Mouse (Mus musculus) MEL (cell line): ENCODE data around the gene Fstl3. TPM values are rescaled to one million over a fixed set of nuclear protein-coding genes. Genes with fewer than 3 reads are reported as not detected.

Source experiments
- DNase-seq: peaks from one replicate; pipeline ENCODE4 v3.0.0; 2011; ENCODE audit warnings: low read depth, low spot score
- H3K27ac ChIP-seq: 2 replicates; pipeline ENCODE4 v1.5.1; 2012; ENCODE audit warnings: low read depth, mild to moderate bottlenecking, control low read depth, low read length, moderate library complexity; ENCODE audit not compliant: control insufficient read depth
- H3K27me3 ChIP-seq, 2 experiments: fragments of 150-350 bp in 1 of 2; sonication (generic) in 1 of 2; 2 replicates each; pipeline ENCODE4 v1.6.1; 2012; ENCODE audit warnings: low read length in 2 of 2, mild to moderate bottlenecking in 2 of 2, improper control_type of control experiment in 1 of 2, moderate library complexity in 1 of 2; ENCODE audit not compliant: insufficient read depth in 2 of 2, control insufficient read depth in 1 of 2
- H3K36me3 ChIP-seq, 2 experiments: 2 replicates each; pipeline ENCODE4 v1.6.1; 2012 to 2014; ENCODE audit warnings: low read length in 2 of 2, improper control_type of control experiment in 1 of 2, inconsistent platforms in 1 of 2, mild to moderate bottlenecking in 1 of 2; ENCODE audit not compliant: insufficient read depth in 2 of 2, control insufficient read depth in 1 of 2
- H3K4me1 ChIP-seq, 2 experiments: fragments of 150-350 bp in 1 of 2; sonication (generic) in 1 of 2; 2 replicates each; pipeline ENCODE4 v1.6.1; 2012; ENCODE audit warnings: low read length in 2 of 2, improper control_type of control experiment in 1 of 2, mild to moderate bottlenecking in 1 of 2; ENCODE audit not compliant: insufficient read depth in 2 of 2, control insufficient read depth in 1 of 2
- H3K4me3 ChIP-seq, 2 experiments: fragments of 150-350 bp in 1 of 2; sonication (generic) in 1 of 2; 2 replicates each; pipeline ENCODE4 v1.5.1; 2012; ENCODE audit warnings: low read depth in 2 of 2, low read length in 2 of 2, mild to moderate bottlenecking in 2 of 2, moderate library complexity in 2 of 2, control low read depth in 1 of 2, improper control_type of control experiment in 1 of 2; ENCODE audit not compliant: control insufficient read depth in 1 of 2, insufficient read depth in 1 of 2
- H3K79me2 ChIP-seq: 2 replicates; pipeline ENCODE4 v1.6.1; 2012; ENCODE audit warnings: mild to moderate bottlenecking, low read length, moderate library complexity; ENCODE audit not compliant: control insufficient read depth, poor library complexity, insufficient read depth
- H3K9ac ChIP-seq: 2 replicates; pipeline ENCODE4 v1.6.1; 2012; ENCODE audit warnings: low read depth, mild to moderate bottlenecking, control low read depth, low read length, moderate library complexity; ENCODE audit not compliant: control insufficient read depth, poor library complexity, severe bottlenecking
- H3K9me3 ChIP-seq: fragments of 150-350 bp; sonication (generic); replicated peaks from 2 replicates; pipeline ENCODE4 v1.6.1; 2012; ENCODE audit warnings: mild to moderate bottlenecking, low read length, improper control_type of control experiment, moderate library complexity; ENCODE audit not compliant: insufficient read depth
- CHD1 ChIP-seq: IDR thresholded peaks from 2 replicates; pipeline ENCODE4 v1.6.1; 2012; ENCODE audit warnings: low read depth, mild to moderate bottlenecking, inconsistent platforms, low read length, improper control_type of control experiment
- CTCF ChIP-seq, 3 experiments: IDR thresholded peaks in 2 of 3; conservative IDR thresholded peaks in 1 of 3; 2 replicates each; pipeline ENCODE4 v1.5.1; 2011 to 2012; ENCODE audit warnings: low read length in 3 of 3, low read depth in 2 of 3, mild to moderate bottlenecking in 2 of 3, improper control_type of control experiment in 1 of 3, inconsistent platforms in 1 of 3, mixed read lengths in 1 of 3, moderate library complexity in 1 of 3; ENCODE audit not compliant: control insufficient read depth in 1 of 3, insufficient read depth in 1 of 3, poor library complexity in 1 of 3, severe bottlenecking in 1 of 3
- EP300 ChIP-seq, 2 experiments: IDR thresholded peaks; 2 replicates each; pipeline ENCODE4 v1.6.1; 2011; ENCODE audit warnings: improper control_type of control experiment in 2 of 2, low read length in 2 of 2, low read depth in 1 of 2, mild to moderate bottlenecking in 1 of 2
- GABPA ChIP-seq: IDR thresholded peaks from 2 replicates; pipeline ENCODE4 v1.6.1; 2012; ENCODE audit warnings: low read depth, mild to moderate bottlenecking, inconsistent platforms, low read length, improper control_type of control experiment, moderate library complexity
- GATA1 ChIP-seq: IDR thresholded peaks from 2 replicates; pipeline ENCODE4 v1.6.1; 2011; ENCODE audit warnings: low read depth, low read length, improper control_type of control experiment
- MAFK ChIP-seq: IDR thresholded peaks from 2 replicates; pipeline ENCODE4 v1.6.1; 2011; ENCODE audit warnings: low read depth, mild to moderate bottlenecking, low read length, improper control_type of control experiment, borderline replicate concordance
- MEF2A ChIP-seq: IDR thresholded peaks from 2 replicates; pipeline ENCODE4 v1.6.1; 2014; ENCODE audit warnings: low read depth, mild to moderate bottlenecking, inconsistent platforms, low read length, improper control_type of control experiment; ENCODE audit not compliant: poor library complexity, insufficient replicate concordance, severe bottlenecking; ENCODE audit errors: extremely low read depth
- POLR2AphosphoS2 ChIP-seq: IDR thresholded peaks from 2 replicates; pipeline ENCODE4 v1.6.1; 2011; ENCODE audit warnings: low read length, improper control_type of control experiment
- RAD21 ChIP-seq: IDR thresholded peaks from 2 replicates; pipeline ENCODE4 v1.6.1; 2011; ENCODE audit warnings: mild to moderate bottlenecking, low read depth, low read length, improper control_type of control experiment
- TAL1 ChIP-seq: IDR thresholded peaks from 2 replicates; pipeline ENCODE4 v1.6.1; 2012; ENCODE audit warnings: mild to moderate bottlenecking, inconsistent platforms, low read length, moderate library complexity, mixed read lengths
- TBP ChIP-seq: IDR thresholded peaks from 2 replicates; pipeline ENCODE4 v1.8.0; 2011; ENCODE audit warnings: low read depth, low read length, improper control_type of control experiment
- TCF12 ChIP-seq: IDR thresholded peaks from 2 replicates; pipeline ENCODE4 v1.6.1; 2014; ENCODE audit warnings: low read depth, mild to moderate bottlenecking, inconsistent platforms, low read length, improper control_type of control experiment, moderate library complexity
- ZKSCAN1 ChIP-seq: IDR thresholded peaks from 2 replicates; pipeline ENCODE4 v1.6.1; 2012; ENCODE audit warnings: low read depth, mild to moderate bottlenecking, inconsistent platforms, low read length, improper control_type of control experiment, moderate library complexity
- polyA plus RNA-seq, 2 experiments: library from polyadenylated mRNA; stranded (reverse) in 1 of 2; unstranded in 1 of 2; fragments of >175 nt in 1 of 2; fragments of >200 nt in 1 of 2; gene quantifications; 2 replicates each; pipeline versions ENCODE4 v1.2.1 to v1.2.4; 2012; ENCODE audit warnings: low replicate concordance in 2 of 2, low read depth in 1 of 2; ENCODE audit not compliant: insufficient read length in 2 of 2, insufficient read depth in 1 of 2, missing spikeins in 1 of 2
- total RNA-seq: library from RNA; depleted of rRNA; stranded (reverse); fragments of 300-350 nt; gene quantifications from 2 replicates; pipeline ENCODE4 v1.2.3, GENCODE M21; 2012

The Fstl3 gene
- total and polyA plus RNA-seq, 3 experiments = 4.3 to 7.1 TPM; not detected in 1

GRCm38 (mm10) chr10:79820277-79820676 is 43.2 kb downstream of the Fstl3 start:
- no peak overlapping the region for H3K27ac ChIP-seq
- no peak overlapping the region for H3K4me3 ChIP-seq
- no peaks in the 10 kb centered on the region for H3K79me2 ChIP-seq
- H3K4me1 ChIP-seq = peaks cover 0 to 10% of the 10 kb centered on the region in 2 experiments; a peak in 1 of 4 replicates
- no peaks in the 10 kb centered on the region for H3K36me3 ChIP-seq
- no peak for TF ChIP-seq GATA1
- no peak for TF ChIP-seq GABPA
- no peak for TF ChIP-seq MEF2A
- no peak for TF ChIP-seq ZKSCAN1
- H3K9me3 ChIP-seq = no peaks in the 10 kb centered on the region
- no peaks in the 10 kb centered on the region for H3K27me3 ChIP-seq
- no peak for DNase-seq
- no peak overlapping the region for H3K9ac ChIP-seq

- no peaks in the 10 kb centered on the region for H3K9me3 ChIP-seq
- no peak for DNase-seq
- H3K36me3 ChIP-seq = no peaks in the 10 kb centered on the region
- H3K27me3 ChIP-seq = no peaks in the 10 kb centered on the region
- H3K9ac ChIP-seq = no peak within 1 kb of the TSS
- no peaks in the 10 kb centered on the region for H3K79me2 ChIP-seq
- peaks cover 0 to 12% of the 10 kb centered on the region in 2 experiments; a peak in 2 of 4 replicates for H3K4me1 ChIP-seq
- no peak within 1 kb of the TSS for H3K27ac ChIP-seq
- H3K4me3 ChIP-seq = no peak within 1 kb of the TSS
- TF ChIP-seq TCF12 (no peak), CHD1 (no peak), CTCF (IDR thresholded peaks at IDR 0.05 in 2 of 3, conservative IDR thresholded peaks at IDR 0.05 in 1 of 3; ENCODE audit: control insufficient read depth in 1 of 3, insufficient read depth in 1 of 3, low read depth in 2 of 3, low read length in 3 of 3, poor library complexity in 1 of 3, severe bottlenecking in 1 of 3) (peak in 2 of 3 experiments; percentile 7 to 30; a peak in 2 of 6 replicates)
Measured at GRCm38 (mm10) chr10:79820782-79821181, 43.7 kb downstream of the Fstl3 start, which contains the start of gene Misp. Gene Misp, plus strand, starts transcription at chr10:79820989.

GRCm38 (mm10) chr10:79821731-79822130 is 44.7 kb downstream of the Fstl3 start:
- H3K27me3 ChIP-seq = no peaks in the 10 kb centered on the region

More at GRCm38 (mm10) chr10:79821731-79822130, 44.7 kb downstream of the Fstl3 start:
- TF ChIP-seq GABPA (no peak), TAL1 (no peak), MEF2A (no peak), RAD21 (no peak), POLR2AphosphoS2 (no peak), TBP (no peak), MAFK (no peak), CHD1 (no peak), EP300 (IDR thresholded peaks at IDR 0.05; ENCODE audit: low read depth in 1 of 2, low read length in 2 of 2) (no peak)
- no peak for DNase-seq
- no peak overlapping the region for H3K9ac ChIP-seq
- peaks cover 0 to 14% of the 10 kb centered on the region in 2 experiments; a peak in 2 of 4 replicates for H3K4me1 ChIP-seq
- no peak overlapping the region for H3K4me3 ChIP-seq
- no peaks in the 10 kb centered on the region for H3K36me3 ChIP-seq
- no peaks in the 10 kb centered on the region for H3K9me3 ChIP-seq
- H3K27ac ChIP-seq = no peak overlapping the region
- H3K79me2 ChIP-seq = no peaks in the 10 kb centered on the region
